Mouse (Mus musculus): ENCODE measurements around the gene Repin1.

DNA sequence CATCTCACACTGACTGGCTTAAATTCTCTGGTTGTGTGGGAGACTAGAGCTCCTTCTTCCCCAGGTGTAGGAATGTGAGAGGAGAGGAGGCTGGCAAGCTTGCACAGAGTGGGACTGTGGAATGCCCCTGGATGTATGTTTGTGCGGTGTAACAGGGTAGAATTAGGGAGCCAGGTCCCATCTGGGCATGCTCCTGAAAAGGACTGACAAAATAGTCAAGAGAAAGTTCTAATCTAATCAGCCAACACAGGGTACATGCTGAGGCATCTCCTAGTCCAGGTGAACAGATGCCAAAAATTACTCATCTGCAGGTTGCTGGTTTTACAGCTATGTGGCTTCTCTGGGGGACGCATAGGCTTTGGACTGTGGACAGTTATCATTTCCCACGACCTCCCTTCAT, 37.7 kb upstream of the Repin1 start:
- TF ChIP-seq CTCF (IDR thresholded peaks at IDR 0.05; ENCODE audit: control insufficient read depth, insufficient read depth, insufficient read length) (no peak), USF1 (IDR thresholded peaks at IDR 0.05; ENCODE audit: low read depth) (no peak), CEBPB (IDR thresholded peaks at IDR 0.05; ENCODE audit: low read depth) (no peak), MAX (IDR thresholded peaks at IDR 0.05) (no peak)

Measured in C2C12 (cell line).